Mouse (Mus musculus): ENCODE results near the gene Cers6.

- TF ChIP-seq CTCF (IDR thresholded peaks at IDR 0.05; ENCODE audit: low read depth) = no peak
- no peak for TF ChIP-seq EP300 (IDR thresholded peaks at IDR 0.05; ENCODE audit: low read depth)
These were observed 186.6 kb downstream of the Cers6 start for GRCm38 (mm10) chr2:69047805-69048204.

Measured in liver, embryonic 14.5 days (tissue).